Mouse (Mus musculus) heart, embryonic 11.5 days (tissue): ENCODE results near the gene Krt7. TPM values are rescaled to one million over a fixed set of nuclear protein-coding genes. Genes with fewer than 3 reads are reported as not detected.

Source experiments
- ATAC-seq: fragments of 200-750 bp; cut with Nextera tagmentation; replicated peaks from 2 replicates; pipeline ENCODE4 v1.8.0; 2017; ENCODE audit warnings: moderate library complexity; ENCODE audit not compliant: insufficient number of reproducible peaks, low FRiP score, low TSS enrichment
- H3K27ac ChIP-seq: fragments of 300-500 bp; sonication (generic); 2 replicates; pipeline ENCODE4 v1.5.1; 2014; ENCODE audit warnings: mild to moderate bottlenecking, low read depth, low read length
- H3K27me3 ChIP-seq: fragments of 300-500 bp; sonication (generic); 2 replicates; pipeline ENCODE4 v1.6.1; 2014; ENCODE audit warnings: mild to moderate bottlenecking, low read length, mixed read lengths; ENCODE audit not compliant: control insufficient read depth, insufficient read depth
- H3K36me3 ChIP-seq: fragments of 300-500 bp; sonication (generic); 2 replicates; pipeline ENCODE4 v1.6.1; 2014; ENCODE audit warnings: mild to moderate bottlenecking, low read length, moderate library complexity, mixed read lengths; ENCODE audit not compliant: control insufficient read depth, insufficient read depth
- H3K4me1 ChIP-seq: fragments of 300-500 bp; sonication (generic); 2 replicates; pipeline ENCODE4 v1.6.1; 2014; ENCODE audit warnings: low read length; ENCODE audit not compliant: control insufficient read depth, insufficient read depth
- H3K4me2 ChIP-seq: fragments of 300-500 bp; sonication (generic); 2 replicates; pipeline ENCODE4 v1.6.1; 2014; ENCODE audit warnings: mild to moderate bottlenecking, moderate library complexity
- H3K4me3 ChIP-seq: fragments of 300-500 bp; sonication (generic); 2 replicates; pipeline ENCODE4 v1.5.1; 2014; ENCODE audit warnings: low read depth, low read length
- H3K9ac ChIP-seq: fragments of 300-500 bp; sonication (generic); 2 replicates; pipeline ENCODE4 v1.6.1; 2014; ENCODE audit warnings: mild to moderate bottlenecking, low read depth, low read length, moderate library complexity
- H3K9me3 ChIP-seq: fragments of 300-500 bp; sonication (generic); replicated peaks from 2 replicates; pipeline ENCODE4 v1.6.1; 2016; ENCODE audit warnings: low read length; ENCODE audit not compliant: control insufficient read depth
- WGBS: fragments of 180-500 bp; shearing (Covaris S2); extraction: QIAGEN DNeasy Blood & Tissue Kit; methylation state at CpG from one replicate; pipeline ENCODE4 v1.1.7; 2014; ENCODE audit not compliant: insufficient replicate concordance; 5-methylcytosine and 5-hydroxymethylcytosine counted together
- polyA plus RNA-seq: library from polyadenylated mRNA; unstranded; fragments of >200 nt; fragmentation: Nextera tagmentation; extraction: Ambion mirVana; gene quantifications from 2 replicates; pipeline ENCODE4 v1.2.1, GENCODE M21; 2014

Gene Krt7
- polyA plus RNA-seq, result 23.8 and 25.8 TPM in 2 replicates

GRCm38 (mm10) chr15:101410775-101411174 lies at the start of gene Krt7:
Gene Krt7, plus strand, starts transcription at chr15:101411043.
- WGBS, result 25% methylated on average over 2 of the region's 2 CpGs
- no peak within 1 kb of the TSS for H3K9ac ChIP-seq
- no peak within 1 kb of the TSS for H3K4me3 ChIP-seq
- H3K36me3 ChIP-seq, result no peaks in the 10 kb centered on the region
- peaks cover 8% of the 10 kb centered on the region; the same call in 1 of the 2 replicates for H3K4me1 ChIP-seq
- no peak within 1 kb of the TSS for H3K27ac ChIP-seq
- H3K27me3 ChIP-seq, result peaks cover 30% of the 10 kb centered on the region
- no peak for ATAC-seq
- H3K9me3 ChIP-seq, result no peaks in the 10 kb centered on the region
- peak within 1 kb of the TSS; percentile 39; the same call in 1 of the 2 replicates for H3K4me2 ChIP-seq

- Histone ChIP-seq H3K4me3 (no peak overlapping the region), H3K9me3 (no peaks in the 10 kb centered on the region), H3K4me1 (peaks cover 3% of the 10 kb centered on the region; the same call in 1 of the 2 replicates), H3K27ac (no peak overlapping the region), H3K9ac (no peak overlapping the region), H3K4me2 (no peak overlapping the region), H3K36me3 (no peaks in the 10 kb centered on the region), H3K27me3 (peaks cover 12% of the 10 kb centered on the region)
- WGBS, result 53% methylated on average over 4 of the region's 4 CpGs
- ATAC-seq, result no peak
These were observed 48.3 kb upstream of the Krt7 start for GRCm38 (mm10) chr15:101362393-101363010.

GRCm38 (mm10) chr15:101363933-101364332 lies 46.9 kb upstream of the Krt7 start:
- WGBS, result 74% methylated on average over 6 of the region's 6 CpGs
- no peaks in the 10 kb centered on the region for H3K9me3 ChIP-seq
- no peak overlapping the region for H3K9ac ChIP-seq
- no peak overlapping the region for H3K27ac ChIP-seq
- H3K27me3 ChIP-seq, result peaks cover 16% of the 10 kb centered on the region
- H3K4me2 ChIP-seq, result no peak overlapping the region
- no peak overlapping the region for H3K4me3 ChIP-seq
- ATAC-seq, result no peak
- H3K36me3 ChIP-seq, result no peaks in the 10 kb centered on the region
- H3K4me1 ChIP-seq, result peaks cover 7% of the 10 kb centered on the region

GRCm38 (mm10) chr15:101364425-101364824 lies 46.4 kb upstream of the Krt7 start:
- 43% methylated on average over 6 of the region's 6 CpGs for WGBS
- no peak for ATAC-seq

GRCm38 (mm10) chr15:101364891-101365671 lies 45.8 kb upstream of the Krt7 start:
- Histone ChIP-seq H3K9me3 (no peaks in the 10 kb centered on the region), H3K27me3 (peaks cover 16% of the 10 kb centered on the region), H3K4me2 (no peak overlapping the region), H3K4me1 (peaks cover 19% of the 10 kb centered on the region), H3K27ac (no peak overlapping the region), H3K9ac (no peak overlapping the region), H3K36me3 (no peaks in the 10 kb centered on the region), H3K4me3 (no peak overlapping the region)
- ATAC-seq, result no peak
- WGBS, result 59% methylated on average over 7 of the region's 7 CpGs

More at GRCm38 (mm10) chr15:101364425-101364824, 46.4 kb upstream of the Krt7 start:
- H3K4me2 ChIP-seq, result no peak overlapping the region
- H3K27me3 ChIP-seq, result peaks cover 16% of the 10 kb centered on the region
- no peak overlapping the region for H3K27ac ChIP-seq
- no peaks in the 10 kb centered on the region for H3K36me3 ChIP-seq
- H3K4me1 ChIP-seq, result peaks cover 12% of the 10 kb centered on the region
- H3K4me3 ChIP-seq, result no peak overlapping the region
- H3K9ac ChIP-seq, result no peak overlapping the region
- H3K9me3 ChIP-seq, result no peaks in the 10 kb centered on the region

GRCm38 (mm10) chr15:101365721-101366120 lies 45.1 kb upstream of the Krt7 start:
- no peak overlapping the region for H3K4me2 ChIP-seq
- no peaks in the 10 kb centered on the region for H3K36me3 ChIP-seq
- ATAC-seq, result no peak
- no peak overlapping the region for H3K4me3 ChIP-seq
- H3K27ac ChIP-seq, result no peak overlapping the region
- H3K9me3 ChIP-seq, result no peaks in the 10 kb centered on the region
- peaks cover 24% of the 10 kb centered on the region for H3K4me1 ChIP-seq
- WGBS, result 63% methylated on average over 4 of the region's 4 CpGs
- H3K9ac ChIP-seq, result 0 out of 2 replicates have a peak overlapping the region, but pooled peaks have one; percentile 7
- H3K27me3 ChIP-seq, result peaks cover 16% of the 10 kb centered on the region

GRCm38 (mm10) chr15:101366482-101366881 lies 44.4 kb upstream of the Krt7 start:
- no peak overlapping the region for H3K4me2 ChIP-seq
- peaks cover 16% of the 10 kb centered on the region for H3K27me3 ChIP-seq
- ATAC-seq, result no peak
- peaks cover 29% of the 10 kb centered on the region for H3K4me1 ChIP-seq
- no peaks in the 10 kb centered on the region for H3K9me3 ChIP-seq
- H3K27ac ChIP-seq, result no peak overlapping the region
- WGBS, result 51% methylated on average over 3 of the region's 3 CpGs
- H3K4me3 ChIP-seq, result no peak overlapping the region
- no peaks in the 10 kb centered on the region for H3K36me3 ChIP-seq
- peak overlapping the region; percentile 16; the same call in 1 of the 2 replicates for H3K9ac ChIP-seq

GRCm38 (mm10) chr15:101366926-101367325 lies 43.9 kb upstream of the Krt7 start:
- Histone ChIP-seq H3K27me3 (peaks cover 16% of the 10 kb centered on the region), H3K9ac (no peak overlapping the region), H3K4me3 (no peak overlapping the region), H3K36me3 (no peaks in the 10 kb centered on the region), H3K9me3 (no peaks in the 10 kb centered on the region), H3K4me1 (peaks cover 31% of the 10 kb centered on the region), H3K4me2 (no peak overlapping the region), H3K27ac (no peak overlapping the region)
- WGBS, result 50% methylated on average over 2 of the region's 2 CpGs
- no peak for ATAC-seq
